Mouse (Mus musculus) kidney, adult 2 months (tissue): ENCODE results near the gene Hmgcl. TPM values are rescaled to one million over a fixed set of nuclear protein-coding genes. Genes with fewer than 3 reads are reported as not detected.
"Not testable (repeated sequence)": the region's sequence is repeated elsewhere in the genome, so short reads cannot be mapped to it uniquely, and the experiment has no call there.

Experiments used
- DNase-seq: peaks from one replicate; pipeline ENCODE4 v3.0.0; 2021
- H3K27ac ChIP-seq: fragments of 200-500 bp; 2 replicates; pipeline ENCODE4 v1.5.1; 2012; ENCODE audit warnings: low read depth, low read length, control low read depth, inconsistent platforms; ENCODE audit not compliant: insufficient read depth
- H3K27me3 ChIP-seq: fragments of 200-500 bp; replicated peaks from 2 replicates; pipeline ENCODE4 v1.6.1; 2012; ENCODE audit warnings: mild to moderate bottlenecking, moderate library complexity, low read length, inconsistent platforms; ENCODE audit not compliant: control insufficient read depth, insufficient read depth
- H3K36me3 ChIP-seq: fragments of 200-500 bp; 2 replicates; pipeline ENCODE4 v1.6.1; 2012; ENCODE audit warnings: mild to moderate bottlenecking, moderate library complexity, low read length, inconsistent platforms; ENCODE audit not compliant: control insufficient read depth, insufficient read depth
- H3K4me1 ChIP-seq: fragments of 200-500 bp; 2 replicates; pipeline ENCODE4 v1.6.1; 2011; ENCODE audit warnings: low read length; ENCODE audit not compliant: control insufficient read depth, insufficient read depth
- H3K4me3 ChIP-seq: fragments of 200-500 bp; 2 replicates; pipeline ENCODE4 v1.5.1; 2011; ENCODE audit warnings: mild to moderate bottlenecking, low read depth, low read length, control low read depth; ENCODE audit not compliant: insufficient read depth
- CTCF ChIP-seq: fragments of 200-500 bp; conservative IDR thresholded peaks from 2 replicates; pipeline ENCODE4 v1.5.1; 2011; ENCODE audit warnings: low read depth, mild to moderate bottlenecking, control low read depth, low read length, moderate library complexity, mixed read lengths; ENCODE audit not compliant: insufficient read depth, insufficient read length
- POLR2A ChIP-seq: fragments of 200-500 bp; IDR thresholded peaks from one replicate; pipeline ENCODE4 v1.6.1; 2011; ENCODE audit warnings: low read depth, low read length, control low read depth
- WGBS: fragments of 180-500 bp; shearing (Covaris S2); methylation state at CpG from one replicate; pipeline ENCODE4 v1.1.7; 2018; 5-methylcytosine and 5-hydroxymethylcytosine counted together
- polyA plus RNA-seq: library from polyadenylated mRNA; depleted of rRNA; stranded (reverse); fragments of >200 nt; gene quantifications from 2 replicates; pipeline ENCODE4 v1.2.3, GENCODE M21; 2012

Gene Hmgcl
- polyA plus RNA-seq, 1 experiment = 199 TPM

- Histone ChIP-seq H3K27ac (no peak overlapping the region), H3K27me3 (no peaks in the 10 kb centered on the region), H3K4me3 (peak overlapping the region; percentile 55), H3K4me1 (peaks cover 5% of the 10 kb centered on the region; the same call in 1 of the 2 replicates), H3K36me3 (no peaks in the 10 kb centered on the region)
- no peak for TF ChIP-seq CTCF
- no peak for TF ChIP-seq POLR2A
- DNase-seq = no peak
- 60% methylated on average over 13 of the region's 13 CpGs for WGBS
Observed at GRCm38 (mm10) chr4:135972911-135973811, 26.9 kb downstream of the Hmgcl start.

GRCm38 (mm10) chr4:135976146-135976545, 29.9 kb downstream of the Hmgcl start:
- Histone ChIP-seq H3K4me3 (no peak overlapping the region), H3K36me3 (no peaks in the 10 kb centered on the region), H3K27me3 (no peaks in the 10 kb centered on the region), H3K27ac (no peak overlapping the region), H3K4me1 (peaks cover 5% of the 10 kb centered on the region; the same call in 1 of the 2 replicates)
- DNase-seq = no peak
- TF ChIP-seq CTCF = no peak
- no peak for TF ChIP-seq POLR2A
- 93% methylated on average over 12 of the region's 12 CpGs for WGBS

- not testable (repeated sequence) for H3K27me3 ChIP-seq, DNase-seq, H3K27ac ChIP-seq, H3K4me3 ChIP-seq, H3K4me1 ChIP-seq, H3K36me3 ChIP-seq
- WGBS = 92% methylated on average over 5 of the region's 5 CpGs
Observed at GRCm38 (mm10) chr4:135980223-135980622, 34.0 kb downstream of the Hmgcl start.

GRCm38 (mm10) chr4:135981524-135982063, 35.3 kb downstream of the Hmgcl start:
- H3K4me3 ChIP-seq = no peak overlapping the region
- H3K27me3 ChIP-seq = no peaks in the 10 kb centered on the region
- DNase-seq = no peak
- TF ChIP-seq POLR2A = no peak
- no peak for TF ChIP-seq CTCF
- 0 out of 2 replicates have a peak, but pooled peaks cover 2% of the 10 kb centered on the region for H3K4me1 ChIP-seq
- 73% methylated on average over 7 of the region's 7 CpGs for WGBS
- H3K27ac ChIP-seq = no peak overlapping the region
- H3K36me3 ChIP-seq = no peaks in the 10 kb centered on the region

GRCm38 (mm10) chr4:135984556-135984955, 38.3 kb downstream of the Hmgcl start:
- H3K4me3 ChIP-seq = no peak overlapping the region
- no peaks in the 10 kb centered on the region for H3K36me3 ChIP-seq
- H3K4me1 ChIP-seq = 0 out of 2 replicates have a peak, but pooled peaks cover 2% of the 10 kb centered on the region
- WGBS = 90% methylated on average over 5 of the region's 5 CpGs
- no peaks in the 10 kb centered on the region for H3K27me3 ChIP-seq
- TF ChIP-seq POLR2A (no peak), CTCF (no peak)
- no peak for DNase-seq
- H3K27ac ChIP-seq = no peak overlapping the region

- Histone ChIP-seq H3K27ac (no peak overlapping the region), H3K4me1 (0 out of 2 replicates have a peak, but pooled peaks cover 2% of the 10 kb centered on the region), H3K36me3 (no peaks in the 10 kb centered on the region), H3K4me3 (no peak overlapping the region), H3K27me3 (no peaks in the 10 kb centered on the region)
- no peak for TF ChIP-seq CTCF
- TF ChIP-seq POLR2A = no peak
- 84% methylated on average over 5 of the region's 5 CpGs for WGBS
- no peak for DNase-seq
Observed at GRCm38 (mm10) chr4:135985193-135985592, 38.9 kb downstream of the Hmgcl start.

GRCm38 (mm10) chr4:135985769-135986168, 39.5 kb downstream of the Hmgcl start:
- H3K36me3 ChIP-seq = no peaks in the 10 kb centered on the region
- H3K27ac ChIP-seq = no peak overlapping the region
- TF ChIP-seq CTCF (no peak), POLR2A (no peak)
- no peak for DNase-seq
- 86% methylated on average over 7 of the region's 7 CpGs for WGBS
- no peaks in the 10 kb centered on the region for H3K27me3 ChIP-seq
- H3K4me3 ChIP-seq = no peak overlapping the region
- 0 out of 2 replicates have a peak, but pooled peaks cover 2% of the 10 kb centered on the region for H3K4me1 ChIP-seq
